Mouse (Mus musculus) thymus, adult 2 months (tissue): ENCODE results near the gene Ctbp2.

Source experiments
- CTCF ChIP-seq: fragments of 200-500 bp; IDR thresholded peaks from 2 replicates; pipeline ENCODE4 v1.5.1; 2012; ENCODE audit warnings: mild to moderate bottlenecking, control low read depth, low read length, moderate library complexity, borderline replicate concordance; ENCODE audit not compliant: control insufficient read depth, poor library complexity, insufficient read depth; ENCODE audit errors: extremely low read depth
- POLR2A ChIP-seq: fragments of 200-500 bp; IDR thresholded peaks from 2 replicates; pipeline ENCODE4 v1.6.1; 2012; ENCODE audit warnings: mild to moderate bottlenecking, low read length, control low read depth, moderate library complexity; ENCODE audit not compliant: control insufficient read depth, poor library complexity, insufficient read depth; ENCODE audit errors: extremely low read depth

DNA sequence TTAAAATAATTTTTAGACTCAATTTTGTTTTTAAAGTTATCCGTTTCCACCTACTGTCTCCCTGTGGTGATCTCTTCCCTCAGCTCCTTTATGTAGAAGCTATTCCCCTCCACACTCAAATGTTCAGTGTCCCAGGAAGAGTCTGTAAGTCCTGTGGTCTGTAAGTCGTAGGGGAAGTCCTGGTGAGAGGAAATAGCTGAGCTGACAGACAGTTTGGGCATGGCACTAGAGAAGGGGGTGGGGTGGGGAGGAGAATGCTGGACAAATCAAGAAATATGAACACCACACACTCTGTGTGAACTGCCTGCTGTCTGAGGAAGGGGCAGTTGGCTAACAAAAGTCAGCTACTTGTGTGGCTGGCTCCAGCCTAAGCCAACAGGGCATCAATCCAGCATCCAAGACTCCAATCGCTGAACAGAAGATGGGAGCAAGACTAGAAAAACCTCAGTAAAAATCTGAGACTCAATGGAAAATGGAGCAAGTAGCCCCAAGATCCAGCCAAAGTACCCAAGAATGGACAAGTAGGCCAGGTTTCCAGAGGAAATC, 76.0 kb downstream of the Ctbp2 start:
- TF ChIP-seq CTCF: no peak
- no peak for TF ChIP-seq POLR2A
